ENCODE assay signal across 28 mouse cellular contexts in the genomic region with DNA sequence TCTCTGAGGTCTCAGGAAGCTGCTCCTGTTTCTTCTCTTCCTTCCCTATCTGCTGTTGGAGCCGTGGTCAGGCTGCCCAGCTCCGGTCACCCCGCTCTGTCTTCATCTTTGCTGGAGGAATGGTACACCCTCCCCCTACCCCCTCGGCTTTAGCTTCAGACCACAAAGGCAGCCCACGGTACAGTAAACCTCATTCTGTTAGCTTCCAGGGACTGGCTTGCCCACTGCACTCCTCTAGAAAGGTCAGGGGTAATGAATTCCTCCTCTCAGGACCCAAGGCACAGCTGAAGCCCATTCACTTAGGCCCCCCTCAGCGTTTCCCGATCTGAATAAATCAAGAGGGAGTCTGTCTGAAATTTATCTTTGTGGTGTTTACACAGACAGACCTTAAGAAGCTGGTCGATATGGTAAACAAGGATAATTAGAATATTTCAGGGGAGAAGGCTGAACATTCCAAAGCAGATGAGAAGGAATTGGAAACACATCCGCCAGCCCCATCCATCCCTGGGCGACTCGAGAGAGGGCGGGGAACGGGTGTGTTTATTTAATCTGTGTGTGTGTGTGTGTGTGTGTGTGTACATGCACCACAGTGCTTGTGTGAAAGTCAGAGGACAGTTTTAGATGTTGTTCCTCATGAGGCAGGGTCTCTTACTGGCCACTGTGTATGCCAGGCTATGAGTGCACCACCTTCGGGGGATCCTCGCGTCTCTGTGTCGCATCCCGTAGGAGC. TPM values are rescaled to one million over a fixed set of nuclear protein-coding genes. Genes with fewer than 3 reads are reported as not detected.
DNase-seq lines count a peak whose midpoint lies in the region; ATAC-seq lines count a peak whose summit lies in the region.
"Had no signal": no experiment of that assay in that cellular context is flagged by ENCODE, and none has a peak within 500 bp of the region (broad histone marks: within the 10 kb centered on the region; RNA-seq: fewer than 3 reads in every experiment).

No protein-coding gene starts in this region.

- H3K4me1 ChIP-seq in kidney, embryonic 15.5 days: peaks cover 6% of the 10 kb centered on the region; the same call in 1 of the 2 replicates
- H3K4me1 ChIP-seq in hindbrain, embryonic 12.5 days: peaks cover 4% of the 10 kb centered on the region; the same call in 1 of the 2 replicates
- H3K4me1 ChIP-seq in hindbrain, embryonic 16.5 days (ENCODE audit: control insufficient read depth, insufficient read depth, low read depth, low read length): no peaks in the 10 kb centered on the region
- H3K4me1 ChIP-seq in midbrain, embryonic 16.5 days (ENCODE audit: control insufficient read depth, insufficient read depth, low read length): no peaks in the 10 kb centered on the region; the same call in 1 of the 2 replicates
- H3K4me1 ChIP-seq: forebrain, embryonic 13.5 days; liver, embryonic 15.5 days had no signal

- intact Hi-C loops in left cerebral cortex, postnatal 10 days (cut with DNase I): no loop called here

- 64% methylated on average over 18 of the region's 18 CpGs for WGBS in kidney, embryonic 15.5 days
- WGBS in hindbrain, embryonic 12.5 days: 71% methylated on average over 17 of the region's 18 CpGs
- WGBS in hindbrain, embryonic 16.5 days: 68% methylated on average over 18 of the region's 18 CpGs
- 68% methylated on average over 18 of the region's 18 CpGs for WGBS in midbrain, embryonic 16.5 days

- no peak overlapping the region for H3K27ac ChIP-seq in kidney, embryonic 15.5 days
- H3K27ac ChIP-seq in hindbrain, embryonic 12.5 days: peak overlapping the region; percentile 7; the same call in 1 of the 2 replicates
- no peak overlapping the region for H3K27ac ChIP-seq in hindbrain, embryonic 16.5 days (ENCODE audit: low read depth, low read length)
- H3K27ac ChIP-seq in midbrain, embryonic 16.5 days (ENCODE audit: low read length): no peak overlapping the region
- H3K27ac ChIP-seq: embryonic facial prominence, embryonic 12.5 days; forebrain, embryonic 13.5 days; heart, embryonic 10.5 days; limb, embryonic 10.5 days; liver, embryonic 15.5 days; macrophage had no signal

- H3K4me2 ChIP-seq in kidney, embryonic 15.5 days: no peak overlapping the region
- H3K4me2 ChIP-seq in hindbrain, embryonic 12.5 days (replicated peaks): no peak overlapping the region
- no peak overlapping the region for H3K4me2 ChIP-seq in hindbrain, embryonic 16.5 days (ENCODE audit: low read length)
- no peak overlapping the region for H3K4me2 ChIP-seq in midbrain, embryonic 16.5 days (ENCODE audit: low read length)
- H3K4me2 ChIP-seq: embryonic facial prominence, embryonic 12.5 days; forebrain, embryonic 13.5 days; liver, embryonic 15.5 days had no signal

- no peak for DNase-seq in kidney, postnatal 14 days
- DNase-seq in spleen, postnatal 36 days (ENCODE audit: low spot score in 2 of 2): no peak
- DNase-seq in left cerebral cortex, postnatal 10 days (ENCODE audit: extremely low spot score in 1 of 2, low spot score in 2 of 2): no peak
- DNase-seq: adrenal gland, postnatal 36 days; B cell, adult 2 months; cerebellum, adult 9-10 months; heart, postnatal 4 days; kidney, adult 2 months; layer of hippocampus, adult 9-11 months; liver; right cerebral cortex, postnatal 14 days had no signal

- no peak overlapping the region for H3K4me3 ChIP-seq in kidney, embryonic 15.5 days (replicated peaks)
- no peak overlapping the region for H3K4me3 ChIP-seq in hindbrain, embryonic 12.5 days
- no peak overlapping the region for H3K4me3 ChIP-seq in hindbrain, embryonic 16.5 days (ENCODE audit: low read length)
- no peak overlapping the region for H3K4me3 ChIP-seq in midbrain, embryonic 16.5 days (ENCODE audit: low read depth, low read length)
- H3K4me3 ChIP-seq: embryonic facial prominence, embryonic 12.5 days; erythroblast, embryonic 14.5 days; forebrain, embryonic 13.5 days; heart, embryonic 10.5 days; limb, embryonic 10.5 days; liver, embryonic 15.5 days had no signal

- no peaks in the 10 kb centered on the region for H3K36me3 ChIP-seq in kidney, embryonic 15.5 days
- H3K36me3 ChIP-seq in hindbrain, embryonic 12.5 days: no peaks in the 10 kb centered on the region
- H3K36me3 ChIP-seq in hindbrain, embryonic 16.5 days (ENCODE audit: control insufficient read depth, insufficient read depth, low read length): no peaks in the 10 kb centered on the region
- no peaks in the 10 kb centered on the region for H3K36me3 ChIP-seq in midbrain, embryonic 16.5 days (ENCODE audit: control insufficient read depth, insufficient read depth, low read length)
- H3K36me3 ChIP-seq: embryonic facial prominence, embryonic 12.5 days; G1E; heart, embryonic 10.5 days; limb, embryonic 10.5 days; liver, embryonic 15.5 days had no signal

- 0 out of 2 replicates have a peak, but pooled peaks have one; percentile 40 for ATAC-seq in kidney, embryonic 15.5 days (replicated peaks; ENCODE audit: low FRiP score)
- 0 out of 2 replicates have a peak, but pooled peaks have one; percentile 26 for ATAC-seq in hindbrain, embryonic 12.5 days (ENCODE audit: low FRiP score)
- peak; percentile 58; the same call in 1 of the 2 replicates for ATAC-seq in hindbrain, embryonic 16.5 days
- ATAC-seq in midbrain, embryonic 16.5 days: 0 out of 2 replicates have a peak, but pooled peaks have one; percentile 51
- ATAC-seq: forebrain, embryonic 13.5 days; lung, postnatal 0 days; Patski had no signal

- H3K9ac ChIP-seq in kidney, embryonic 15.5 days: no peak overlapping the region
- H3K9ac ChIP-seq in hindbrain, embryonic 12.5 days: no peak overlapping the region
- H3K9ac ChIP-seq in hindbrain, embryonic 16.5 days (ENCODE audit: low read depth, low read length): no peak overlapping the region
- H3K9ac ChIP-seq in midbrain, embryonic 16.5 days (ENCODE audit: low read depth, low read length): no peak overlapping the region
- H3K9ac ChIP-seq: embryonic facial prominence, embryonic 12.5 days; forebrain, embryonic 13.5 days; liver, embryonic 15.5 days had no signal

- no peaks in the 10 kb centered on the region for H3K27me3 ChIP-seq in kidney, embryonic 15.5 days
- no peaks in the 10 kb centered on the region for H3K27me3 ChIP-seq in hindbrain, embryonic 12.5 days
- H3K27me3 ChIP-seq in hindbrain, embryonic 16.5 days (replicated peaks; ENCODE audit: control insufficient read depth, insufficient read depth, low read length): no peaks in the 10 kb centered on the region
- no peaks in the 10 kb centered on the region for H3K27me3 ChIP-seq in midbrain, embryonic 16.5 days (ENCODE audit: control insufficient read depth, insufficient read depth, low read depth, low read length)
- H3K27me3 ChIP-seq: CH12.LX; embryonic facial prominence, embryonic 12.5 days; forebrain, embryonic 13.5 days; liver, embryonic 15.5 days; Patski had no signal

- no peaks in the 10 kb centered on the region for H3K9me3 ChIP-seq in kidney, embryonic 15.5 days (replicated peaks)
- H3K9me3 ChIP-seq in hindbrain, embryonic 12.5 days (replicated peaks): no peaks in the 10 kb centered on the region
- H3K9me3 ChIP-seq in hindbrain, embryonic 16.5 days (ENCODE audit: control insufficient read depth, low read length): no peaks in the 10 kb centered on the region
- no peaks in the 10 kb centered on the region for H3K9me3 ChIP-seq in midbrain, embryonic 16.5 days (replicated peaks; ENCODE audit: control insufficient read depth, low read length, poor library complexity, severe bottlenecking)
- H3K9me3 ChIP-seq: embryonic facial prominence, embryonic 12.5 days; forebrain, embryonic 13.5 days; heart, embryonic 10.5 days; limb, embryonic 10.5 days; liver, embryonic 15.5 days had no signal

RNA-seq across cellular contexts. Expression of gene Gli2, which starts 53.0 kb away (rescaled TPM):
- 4.8 and 6.5 TPM in 2 replicates for polyA plus RNA-seq in kidney, embryonic 15.5 days (2015; fragmentation: Nextera tagmentation; extraction: Ambion mirVana)
- polyA plus RNA-seq in hindbrain, embryonic 12.5 days (2016; fragmentation: Nextera tagmentation; extraction: Ambion mirVana): 8.1 and 8.3 TPM in 2 replicates
- 1.8 and 2.1 TPM in 2 replicates for polyA plus RNA-seq in hindbrain, embryonic 16.5 days (2015; fragmentation: Nextera tagmentation; extraction: Ambion mirVana)
- 1.1 TPM in 2 replicates for polyA plus RNA-seq in midbrain, embryonic 16.5 days (2015; fragmentation: Nextera tagmentation; extraction: Ambion mirVana)
- total RNA-seq in left cerebral cortex, postnatal 10 days (2021): 1 to 10 TPM; 2.8 to 3.8 TPM
- total RNA-seq: CH12.LX; common myeloid progenitor, adult 5-6 weeks; neutrophil, adult 5-6 weeks had no signal
- polyA plus RNA-seq: erythroblast, embryonic 14.5 days; G1E; macrophage had no signal
